21 mouse cellular contexts compared by ENCODE assay signal in genomic region chr19:7568364-7568763, GRCm38 (mm10). TPM values are rescaled to one million over a fixed set of nuclear protein-coding genes. Genes with fewer than 3 reads are reported as not detected.
DNase-seq lines count a peak whose midpoint lies in the region; ATAC-seq lines count a peak whose summit lies in the region.
"Had no signal": no experiment of that assay in that cellular context is flagged by ENCODE, and none has a peak within 500 bp of the region (broad histone marks: within the 10 kb centered on the region; RNA-seq: fewer than 3 reads in every experiment).

No protein-coding gene starts in this region.

- no peak overlapping the region for H3K4me2 ChIP-seq in heart, embryonic 15.5 days
- no peak overlapping the region for H3K4me2 ChIP-seq in limb, embryonic 11.5 days (ENCODE audit: low read depth, severe bottlenecking)
- H3K4me2 ChIP-seq: embryonic facial prominence, embryonic 15.5 days; limb, embryonic 15.5 days had no signal

- no peak overlapping the region for H3K4me3 ChIP-seq in heart, embryonic 15.5 days
- H3K4me3 ChIP-seq in limb, embryonic 11.5 days (ENCODE audit: low read depth, low read length), result no peak overlapping the region
- H3K4me3 ChIP-seq: embryonic facial prominence, embryonic 15.5 days; limb, embryonic 15.5 days had no signal

- no peak for ATAC-seq in heart, embryonic 15.5 days (replicated peaks; ENCODE audit: insufficient number of reproducible peaks, insufficient read depth, low FRiP score, low read depth)
- no peak for ATAC-seq in limb, embryonic 11.5 days (ENCODE audit: insufficient number of reproducible peaks, low FRiP score, low TSS enrichment, low read depth)
- ATAC-seq: forebrain, embryonic 16.5 days had no signal

- no peaks in the 10 kb centered on the region for H3K9me3 ChIP-seq in heart, embryonic 15.5 days (replicated peaks)
- no peaks in the 10 kb centered on the region for H3K9me3 ChIP-seq in limb, embryonic 11.5 days (ENCODE audit: control insufficient read depth, low read length)
- H3K9me3 ChIP-seq: embryonic facial prominence, embryonic 15.5 days; limb, embryonic 15.5 days had no signal

- H3K27me3 ChIP-seq in heart, embryonic 15.5 days, result no peaks in the 10 kb centered on the region
- no peaks in the 10 kb centered on the region for H3K27me3 ChIP-seq in limb, embryonic 11.5 days (ENCODE audit: control insufficient read depth, insufficient read depth, low read length)
- H3K27me3 ChIP-seq: embryonic facial prominence, embryonic 15.5 days; limb, embryonic 15.5 days had no signal

- H3K27ac ChIP-seq in heart, embryonic 15.5 days, result 0 out of 2 replicates have a peak overlapping the region, but pooled peaks have one; percentile 5
- H3K27ac ChIP-seq in limb, embryonic 11.5 days (replicated peaks; ENCODE audit: low read depth, low read length), result peak overlapping the region; percentile 61; the same call in 1 of the 2 replicates
- H3K27ac ChIP-seq: embryonic facial prominence, embryonic 15.5 days; limb, embryonic 15.5 days had no signal

- H3K4me1 ChIP-seq in heart, embryonic 15.5 days (replicated peaks), result peaks cover 8% of the 10 kb centered on the region; the same call in 1 of the 2 replicates
- peaks cover 8% of the 10 kb centered on the region for H3K4me1 ChIP-seq in limb, embryonic 11.5 days (ENCODE audit: control insufficient read depth, insufficient read depth, low read length)

- no peak for DNase-seq in heart, postnatal 14 days
- DNase-seq in 416B (ENCODE audit: low read depth), result peak; percentile 29
- DNase-seq in embryo, embryonic 9.5 days (ENCODE audit: extremely low spot score), result peak; percentile 10
- peak; percentile 61 for DNase-seq in limb, embryonic 11.5 days (ENCODE audit: low spot score)
- DNase-seq in right cerebral cortex, postnatal 36 days (ENCODE audit: low spot score in 2 of 2), result no peak
- no peak for DNase-seq in cerebellum, adult 9-10 months
- DNase-seq in gastrocnemius, postnatal 14 days, result no peak
- DNase-seq: gastrocnemius, postnatal 10 days; lung, adult 2 months; right cerebral cortex, adult 18-20 months had no signal

- WGBS in heart, embryonic 15.5 days, result 46% methylated on average over 3 of the region's 3 CpGs
- 24% methylated on average over 3 of the region's 3 CpGs for WGBS in limb, embryonic 11.5 days

- intact Hi-C loops in heart, postnatal 14 days (cut with DNase I), result no loop called here
- intact Hi-C loops in gastrocnemius, postnatal 14 days (cut with DNase I; ENCODE audit: low total_unique reads), result no loop called here

- H3K36me3 ChIP-seq in heart, embryonic 15.5 days, result no peaks in the 10 kb centered on the region
- no peaks in the 10 kb centered on the region for H3K36me3 ChIP-seq in limb, embryonic 11.5 days (ENCODE audit: control insufficient read depth, insufficient read depth, low read length)
- H3K36me3 ChIP-seq: embryonic facial prominence, embryonic 15.5 days; limb, embryonic 15.5 days had no signal

- H3K9ac ChIP-seq in heart, embryonic 15.5 days, result no peak overlapping the region
- no peak overlapping the region for H3K9ac ChIP-seq in limb, embryonic 11.5 days (ENCODE audit: low read length)
- H3K9ac ChIP-seq: embryonic facial prominence, embryonic 15.5 days; limb, embryonic 15.5 days had no signal

RNA-seq across cellular contexts. Expression of gene Pla2g16, which starts 11.1 kb away (rescaled TPM):
- 47.0 and 52.7 TPM in 2 replicates for polyA plus RNA-seq in heart, embryonic 15.5 days (2015; fragmentation: Nextera tagmentation; extraction: Ambion mirVana)
- total RNA-seq in heart, postnatal 14 days (2021), result 10 to 100 TPM; 77.3 to 83.3 TPM
- 5.4 and 7.6 TPM in 2 replicates for polyA plus RNA-seq in limb, embryonic 11.5 days (2014; fragmentation: Nextera tagmentation; extraction: Ambion mirVana)
- total RNA-seq in gastrocnemius, postnatal 14 days (2021), result 10 to 100 TPM; 55.0 to 57.6 TPM

RNA-seq across cellular contexts. Expression of gene Lgals12, which starts 38.6 kb away (rescaled TPM):
- 0.21 and 0.49 TPM in 2 replicates for polyA plus RNA-seq in heart, embryonic 15.5 days (2015; fragmentation: Nextera tagmentation; extraction: Ambion mirVana)
- 1 to 10 TPM in 1 of 2 experiments, under 1 TPM in 1; 0.44 to 1.6 TPM for total RNA-seq in heart, postnatal 14 days (2021)
- polyA plus RNA-seq in limb, embryonic 11.5 days (2014; fragmentation: Nextera tagmentation; extraction: Ambion mirVana), result 0.30 and 0.93 TPM in 2 replicates
- under 1 TPM; 0.13 to 0.33 TPM for total RNA-seq in gastrocnemius, postnatal 14 days (2021)
- total RNA-seq: MEL; monocyte, adult 5-6 weeks; neutrophil, adult 5-6 weeks had no signal

RNA-seq across cellular contexts. Expression of gene Hrasls5, which starts 44.0 kb away (rescaled TPM):
- not detected in 2 replicates for polyA plus RNA-seq in heart, embryonic 15.5 days (2015; fragmentation: Nextera tagmentation; extraction: Ambion mirVana)
- total RNA-seq in heart, postnatal 14 days (2021), result not detected
- polyA plus RNA-seq in limb, embryonic 11.5 days (2014; fragmentation: Nextera tagmentation; extraction: Ambion mirVana), result not detected in 2 replicates
- not detected for total RNA-seq in gastrocnemius, postnatal 14 days (2021)
- total RNA-seq: adrenal gland, postnatal 4 days; gastrocnemius, postnatal 10 days; heart, postnatal 10 days; layer of hippocampus, postnatal 14 days; MEL; neutrophil, adult 5-6 weeks had no signal
- polyA plus RNA-seq: forebrain, embryonic 16.5 days; kidney, embryonic 14.5 days; limb, embryonic 15.5 days had no signal

Comparison
In these comparisons a context has a peak if more than half of its experiments do, and no peak if none do; other contexts are left out.
1. DNase-seq: peak in 416B (single experiment), embryo, embryonic 9.5 days (single experiment) and limb, embryonic 11.5 days (single experiment); none in heart, postnatal 14 days (0 of 2), right cerebral cortex, postnatal 36 days (0 of 2), cerebellum, adult 9-10 months (single experiment) and gastrocnemius, postnatal 14 days (single experiment).